Mouse (Mus musculus): ENCODE data around the gene Pdzd4. TPM values are rescaled to one million over a fixed set of nuclear protein-coding genes. Genes with fewer than 3 reads are reported as not detected.

The Pdzd4 gene
- 0.66 and 0.81 TPM in 2 replicates for polyA plus RNA-seq (2016; fragmentation: Nextera tagmentation; extraction: Ambion mirVana)

- no peaks in the 10 kb centered on the region for H3K9me3 ChIP-seq
- H3K4me3 ChIP-seq, result peak within 1 kb of the TSS; percentile 65
- peak; percentile 41 for DNase-seq (ENCODE audit: extremely low spot score, low spot score)
- H3K27ac ChIP-seq, result peak within 1 kb of the TSS; percentile 87
- peaks cover 43% of the 10 kb centered on the region for H3K27me3 ChIP-seq (ENCODE audit: poor library complexity, severe bottlenecking)
- H3K36me3 ChIP-seq (replicated peaks), result no peaks in the 10 kb centered on the region
- 16% methylated on average over 63 of the region's 84 CpGs for WGBS
- H3K4me1 ChIP-seq, result peaks cover 23% of the 10 kb centered on the region
Measured at GRCm38 (mm10) chrX:73824185-73825151, at the start of gene Pdzd4. Gene Pdzd4 (minus strand): TSS chrX:73824969.

GRCm38 (mm10) chrX:73871956-73872355, 47.2 kb upstream of the Pdzd4 start:
- Histone ChIP-seq H3K36me3 (replicated peaks) (no peaks in the 10 kb centered on the region), H3K4me1 (peaks cover 10% of the 10 kb centered on the region), H3K27me3 (ENCODE audit: poor library complexity, severe bottlenecking) (peaks cover 26% of the 10 kb centered on the region), H3K9me3 (no peaks in the 10 kb centered on the region), H3K4me3 (no peak overlapping the region), H3K27ac (no peak overlapping the region)
- 72% methylated on average over 1 of the region's 1 CpGs for WGBS
- DNase-seq (ENCODE audit: extremely low spot score, low spot score), result no peak

DNA sequence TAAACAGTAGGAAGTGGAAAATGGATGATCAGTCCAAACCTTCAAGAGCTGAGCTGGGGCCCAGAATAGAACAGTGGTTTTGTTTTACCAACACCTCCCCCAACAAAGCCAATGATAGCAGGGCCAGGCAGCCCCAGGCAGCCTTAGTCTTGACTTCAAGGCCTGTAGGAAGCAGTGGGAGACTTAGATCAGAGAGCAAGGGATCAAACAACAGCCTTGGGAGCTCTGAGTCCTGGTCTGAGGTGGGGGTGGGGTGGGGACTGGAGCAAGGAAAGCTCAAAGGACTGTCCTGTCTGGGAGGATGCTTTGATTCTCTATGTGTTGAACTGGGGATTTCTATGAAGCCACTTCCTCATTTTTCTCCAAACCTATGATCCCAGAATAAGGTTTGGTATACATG, 46.7 kb upstream of the Pdzd4 start:
- H3K27ac ChIP-seq, result no peak overlapping the region
- no peaks in the 10 kb centered on the region for H3K9me3 ChIP-seq
- no peaks in the 10 kb centered on the region for H3K36me3 ChIP-seq (replicated peaks)
- no peak overlapping the region for H3K4me3 ChIP-seq
- H3K4me1 ChIP-seq, result peaks cover 15% of the 10 kb centered on the region
- no peak for DNase-seq (ENCODE audit: extremely low spot score, low spot score)
- H3K27me3 ChIP-seq (ENCODE audit: poor library complexity, severe bottlenecking), result peaks cover 21% of the 10 kb centered on the region

DNA sequence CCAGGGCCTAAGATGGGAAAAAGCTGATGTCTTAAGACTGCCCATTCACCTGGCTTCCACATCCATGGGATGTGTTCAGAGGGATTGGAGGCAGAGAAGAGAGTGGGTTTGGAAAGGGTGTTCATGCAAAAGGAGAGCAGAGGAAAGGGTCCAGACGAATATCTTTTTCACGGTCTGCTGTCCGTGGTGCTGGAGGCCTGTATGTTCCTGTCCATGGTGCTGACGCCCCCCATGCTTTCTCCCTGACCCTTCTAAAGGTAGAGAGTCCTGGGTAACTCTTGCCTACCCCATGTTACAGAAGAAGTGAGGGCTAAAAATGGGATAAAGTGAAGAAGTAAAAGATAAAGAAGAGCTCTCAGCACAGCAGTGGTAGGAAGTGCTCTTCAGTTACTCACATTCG, 44.6 kb upstream of the Pdzd4 start:
- H3K27me3 ChIP-seq (ENCODE audit: poor library complexity, severe bottlenecking), result peaks cover 7% of the 10 kb centered on the region
- peaks cover 32% of the 10 kb centered on the region for H3K4me1 ChIP-seq
- H3K36me3 ChIP-seq (replicated peaks), result no peaks in the 10 kb centered on the region
- peak; percentile 30 for DNase-seq (ENCODE audit: extremely low spot score, low spot score)
- WGBS, result 9% methylated on average over 5 of the region's 5 CpGs
- no peaks in the 10 kb centered on the region for H3K9me3 ChIP-seq
- H3K27ac ChIP-seq, result no peak overlapping the region
- H3K4me3 ChIP-seq, result no peak overlapping the region

- Histone ChIP-seq H3K27ac (peak overlapping the region; percentile 48; the same call in 1 of the 2 replicates), H3K36me3 (replicated peaks) (no peaks in the 10 kb centered on the region), H3K27me3 (ENCODE audit: poor library complexity, severe bottlenecking) (peaks cover 7% of the 10 kb centered on the region), H3K4me1 (peaks cover 34% of the 10 kb centered on the region), H3K9me3 (no peaks in the 10 kb centered on the region), H3K4me3 (no peak overlapping the region)
- DNase-seq (ENCODE audit: extremely low spot score, low spot score), result no peak
- 89% methylated on average over 1 of the region's 1 CpGs for WGBS
Measured at GRCm38 (mm10) chrX:73867852-73868251, 43.1 kb upstream of the Pdzd4 start.

DNA sequence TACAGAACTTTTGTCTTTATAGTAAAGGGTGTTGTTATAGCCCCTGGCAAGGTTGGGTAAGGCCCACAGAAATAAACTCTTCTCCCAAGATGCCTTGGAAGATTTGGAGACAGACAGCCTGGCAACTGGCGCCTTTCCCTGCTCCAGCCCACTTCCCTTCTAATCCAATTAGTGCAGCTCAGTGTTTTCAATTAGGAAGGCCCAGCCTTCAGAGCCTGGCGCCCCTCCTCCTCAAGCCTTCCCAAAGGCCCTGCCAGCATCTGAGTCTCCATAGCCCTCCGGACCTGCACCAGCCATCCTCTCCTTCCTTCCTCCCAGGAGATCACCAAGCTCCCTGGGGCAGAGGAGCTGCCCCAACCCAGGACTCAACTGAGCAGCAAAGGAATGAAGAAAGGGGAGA, 42.5 kb upstream of the Pdzd4 start:
- Histone ChIP-seq H3K36me3 (replicated peaks) (no peaks in the 10 kb centered on the region), H3K27ac (peak overlapping the region; percentile 48; the same call in 1 of the 2 replicates)

DNA sequence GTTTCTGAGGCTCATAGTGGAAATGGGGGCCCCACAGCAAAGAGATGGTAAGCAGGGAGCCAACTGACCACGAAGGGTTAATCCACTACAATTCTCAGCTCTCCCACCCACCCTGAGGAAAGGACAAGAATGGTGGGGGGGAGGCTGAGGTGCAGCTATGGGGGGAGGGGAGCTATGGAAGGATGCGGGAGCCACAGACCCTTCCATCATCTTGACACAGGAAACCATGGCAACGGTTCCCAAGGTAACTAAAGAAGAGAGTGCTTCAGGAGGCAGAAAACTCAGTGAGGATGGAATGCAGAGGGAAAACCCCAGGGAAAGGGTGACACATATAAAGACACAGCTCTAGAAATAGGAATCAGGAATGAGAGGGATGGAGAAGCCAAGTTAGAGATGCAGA, 39.9 kb upstream of the Pdzd4 start:
- peaks cover 34% of the 10 kb centered on the region for H3K4me1 ChIP-seq
- no peaks in the 10 kb centered on the region for H3K36me3 ChIP-seq (replicated peaks)
- WGBS, result 48% methylated on average over 3 of the region's 3 CpGs
- H3K27me3 ChIP-seq (ENCODE audit: poor library complexity, severe bottlenecking), result no peaks in the 10 kb centered on the region; the same call in none of the 2 replicates
- H3K4me3 ChIP-seq, result no peak overlapping the region
- DNase-seq (ENCODE audit: extremely low spot score, low spot score), result no peak
- no peaks in the 10 kb centered on the region for H3K9me3 ChIP-seq
- no peak overlapping the region for H3K27ac ChIP-seq

More for the DNA sequence above, 42.5 kb upstream of the Pdzd4 start:
- Histone ChIP-seq H3K9me3 (no peaks in the 10 kb centered on the region), H3K4me1 (peaks cover 34% of the 10 kb centered on the region), H3K27me3 (ENCODE audit: poor library complexity, severe bottlenecking) (peaks cover 4% of the 10 kb centered on the region), H3K4me3 (no peak overlapping the region)
- DNase-seq (ENCODE audit: extremely low spot score, low spot score), result no peak
- 6% methylated on average over 3 of the region's 3 CpGs for WGBS

DNA sequence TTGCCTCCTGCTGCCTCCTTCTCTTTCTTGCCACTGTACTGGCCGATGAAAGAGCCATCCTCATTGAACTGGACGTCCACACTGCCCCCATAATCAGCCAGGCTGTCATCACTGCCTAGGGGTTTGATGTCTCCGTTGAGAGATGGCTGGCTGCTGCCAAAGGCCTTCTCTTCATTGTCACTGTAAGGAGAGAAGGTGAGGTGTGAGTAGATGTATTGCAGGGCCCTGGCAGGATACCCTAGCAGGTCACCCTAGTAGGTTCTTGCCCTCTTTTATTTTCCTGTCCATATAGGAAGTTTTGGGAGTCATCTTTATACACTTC, 30.3 kb upstream of the Pdzd4 start:
- 87% methylated on average over 3 of the region's 3 CpGs for WGBS
- no peak overlapping the region for H3K27ac ChIP-seq
- no peaks in the 10 kb centered on the region for H3K9me3 ChIP-seq

DNA sequence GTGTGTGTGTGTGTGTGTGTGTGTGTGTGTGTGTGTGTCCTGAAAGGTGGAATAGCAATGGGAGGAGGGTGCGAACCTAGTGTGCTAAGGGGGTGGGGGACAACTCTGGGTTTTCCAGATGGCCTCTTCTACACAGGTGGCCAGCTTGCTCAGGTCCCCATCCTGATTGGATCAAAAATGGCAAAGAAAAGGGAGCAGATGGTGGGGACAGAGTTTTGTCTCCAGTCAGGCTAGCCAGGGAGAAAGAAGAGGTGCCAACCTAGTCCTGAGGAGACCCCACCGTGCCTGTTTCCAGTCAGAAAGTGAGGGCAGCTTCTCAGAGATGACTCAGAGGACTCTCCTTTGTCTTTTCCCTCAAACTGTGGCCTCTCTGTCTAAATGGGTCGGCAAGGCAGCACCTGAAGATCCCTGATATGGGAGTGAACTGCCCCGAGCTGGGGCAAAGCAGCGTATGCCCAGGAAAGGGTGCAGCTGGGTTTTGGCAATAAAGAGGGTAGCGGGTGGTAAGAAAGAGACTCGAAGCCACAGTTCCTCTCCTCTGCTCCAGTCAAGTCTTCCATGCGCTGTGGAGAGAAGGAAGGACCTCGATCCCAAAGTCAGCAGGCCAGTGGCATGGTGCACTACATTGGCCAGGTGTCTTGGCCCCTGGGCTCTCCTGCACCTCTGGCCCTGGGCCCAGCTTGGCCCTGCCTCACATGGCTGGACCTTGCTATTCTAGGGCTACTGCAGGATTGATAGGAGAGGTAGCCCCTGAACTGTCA, 29.7 kb upstream of the Pdzd4 start:
- WGBS, result 92% methylated on average over 9 of the region's 9 CpGs

More for the DNA sequence above, 30.3 kb upstream of the Pdzd4 start:
- no peak overlapping the region for H3K4me3 ChIP-seq
- no peaks in the 10 kb centered on the region for H3K36me3 ChIP-seq (replicated peaks)
- H3K27me3 ChIP-seq (ENCODE audit: poor library complexity, severe bottlenecking), result peaks cover 6% of the 10 kb centered on the region; the same call in 1 of the 2 replicates
- H3K4me1 ChIP-seq, result no peaks in the 10 kb centered on the region
- no peak for DNase-seq (ENCODE audit: extremely low spot score, low spot score)

GRCm38 (mm10) chrX:73836691-73837090, 11.9 kb upstream of the Pdzd4 start:
- WGBS, result 92% methylated on average over 3 of the region's 3 CpGs
- H3K27ac ChIP-seq, result no peak overlapping the region
- H3K36me3 ChIP-seq (replicated peaks), result no peaks in the 10 kb centered on the region
- no peaks in the 10 kb centered on the region for H3K9me3 ChIP-seq
- DNase-seq (ENCODE audit: extremely low spot score, low spot score), result no peak
- H3K27me3 ChIP-seq (ENCODE audit: poor library complexity, severe bottlenecking), result no peaks in the 10 kb centered on the region
- H3K4me1 ChIP-seq, result no peaks in the 10 kb centered on the region
- H3K4me3 ChIP-seq, result no peak overlapping the region

More for the DNA sequence above, 29.7 kb upstream of the Pdzd4 start:
- Histone ChIP-seq H3K27me3 (ENCODE audit: poor library complexity, severe bottlenecking) (peaks cover 6% of the 10 kb centered on the region; the same call in 1 of the 2 replicates), H3K36me3 (replicated peaks) (no peaks in the 10 kb centered on the region), H3K4me3 (no peak overlapping the region), H3K27ac (no peak overlapping the region), H3K9me3 (no peaks in the 10 kb centered on the region), H3K4me1 (no peaks in the 10 kb centered on the region)
- DNase-seq (ENCODE audit: extremely low spot score, low spot score), result no peak

- Histone ChIP-seq H3K4me3 (no peak overlapping the region), H3K27me3 (ENCODE audit: poor library complexity, severe bottlenecking) (no peaks in the 10 kb centered on the region), H3K27ac (no peak overlapping the region), H3K4me1 (no peaks in the 10 kb centered on the region), H3K36me3 (replicated peaks) (no peaks in the 10 kb centered on the region), H3K9me3 (no peaks in the 10 kb centered on the region)
- 96% methylated on average over 1 of the region's 1 CpGs for WGBS
- no peak for DNase-seq (ENCODE audit: extremely low spot score, low spot score)
Measured at GRCm38 (mm10) chrX:73835731-73836130, 11.0 kb upstream of the Pdzd4 start.

GRCm38 (mm10) chrX:73823747-73824146, 1.0 kb downstream of the Pdzd4 start:
- H3K36me3 ChIP-seq (replicated peaks), result no peaks in the 10 kb centered on the region
- peaks cover 23% of the 10 kb centered on the region for H3K4me1 ChIP-seq
- peak overlapping the region; percentile 65 for H3K4me3 ChIP-seq
- H3K9me3 ChIP-seq, result no peaks in the 10 kb centered on the region
- peaks cover 43% of the 10 kb centered on the region for H3K27me3 ChIP-seq (ENCODE audit: poor library complexity, severe bottlenecking)
- peak; percentile 21 for DNase-seq (ENCODE audit: extremely low spot score, low spot score)
- WGBS, result 9% methylated on average over 17 of the region's 17 CpGs
- H3K27ac ChIP-seq, result peak overlapping the region; percentile 87
